Mouse (Mus musculus): ENCODE measurements around the gene A430078G23Rik. TPM values are rescaled to one million over a fixed set of nuclear protein-coding genes. Genes with fewer than 3 reads are reported as not detected.

Gene A430078G23Rik
- polyA plus RNA-seq, 1 experiment from 2014 or later, result 0.05 TPM

DNA sequence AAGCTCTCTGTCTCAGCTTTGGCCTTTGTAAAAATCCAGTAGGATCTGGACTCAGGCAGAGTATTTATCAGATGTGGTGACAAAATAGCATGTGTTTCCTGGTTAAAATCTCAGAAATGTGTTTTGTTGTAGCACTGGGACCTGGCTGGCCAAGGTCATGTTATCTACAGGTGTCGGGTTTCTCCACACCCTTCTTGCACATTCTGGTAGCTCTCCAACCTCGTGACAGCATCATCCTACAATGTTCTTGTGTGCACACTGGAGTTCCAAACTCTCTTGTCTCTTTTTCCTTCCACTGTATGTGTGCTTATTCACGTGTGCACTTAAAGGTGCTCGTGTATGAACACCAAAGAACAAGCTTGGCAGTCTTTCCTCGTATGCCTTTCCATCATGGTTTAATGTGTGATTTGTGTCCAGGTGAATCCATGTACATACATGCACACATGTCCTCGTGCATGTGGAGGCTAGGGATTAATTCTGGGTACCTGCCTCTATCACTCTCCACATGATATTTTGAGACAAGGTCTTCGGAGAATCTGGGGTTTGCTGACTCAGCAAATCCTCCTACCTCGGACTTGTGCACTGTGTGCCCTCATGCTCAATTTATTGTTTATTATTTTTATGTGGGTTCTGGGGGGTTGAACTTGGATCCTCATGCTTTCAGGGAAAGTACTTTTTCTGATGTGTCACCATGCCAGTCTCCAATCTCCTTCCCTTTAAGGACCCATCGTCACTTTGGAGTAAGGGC is 35.5 kb downstream of the A430078G23Rik start:
- H3K9me3 ChIP-seq (replicated peaks; ENCODE audit: low read length), result no peaks in the 10 kb centered on the region
- H3K4me1 ChIP-seq (replicated peaks; ENCODE audit: insufficient read depth, low read length), result no peaks in the 10 kb centered on the region
- no peak overlapping the region for H3K4me3 ChIP-seq (replicated peaks; ENCODE audit: low read depth, low read length)
- no peaks in the 10 kb centered on the region for H3K36me3 ChIP-seq (ENCODE audit: insufficient read depth, low read length)
- WGBS, result 60% methylated on average over 9 of the region's 9 CpGs
- H3K27me3 ChIP-seq (ENCODE audit: insufficient read depth, low read length), result no peaks in the 10 kb centered on the region
- no peak for ATAC-seq (replicated peaks; ENCODE audit: low FRiP score, low read depth)
- no peak overlapping the region for H3K4me2 ChIP-seq (ENCODE audit: low read length)
- no peak for DNase-seq (ENCODE audit: low spot score)
- TF ChIP-seq CTCF (IDR thresholded peaks at IDR 0.05; ENCODE audit: low read depth), result no peak
- no peak overlapping the region for H3K9ac ChIP-seq (ENCODE audit: low read depth, low read length)
- no peak overlapping the region for H3K27ac ChIP-seq

GRCm38 (mm10) chr8:3389506-3389905 is 36.3 kb downstream of the A430078G23Rik start:
- Histone ChIP-seq H3K27ac (no peak overlapping the region), H3K27me3 (ENCODE audit: insufficient read depth, low read length) (no peaks in the 10 kb centered on the region), H3K9ac (ENCODE audit: low read depth, low read length) (no peak overlapping the region), H3K9me3 (replicated peaks; ENCODE audit: low read length) (no peaks in the 10 kb centered on the region), H3K4me3 (replicated peaks; ENCODE audit: low read depth, low read length) (no peak overlapping the region), H3K4me1 (replicated peaks; ENCODE audit: insufficient read depth, low read length) (0 out of 2 replicates have a peak, but pooled peaks cover 2% of the 10 kb centered on the region), H3K4me2 (ENCODE audit: low read length) (no peak overlapping the region), H3K36me3 (ENCODE audit: insufficient read depth, low read length) (no peaks in the 10 kb centered on the region)
- DNase-seq (ENCODE audit: low spot score) (no peak), ATAC-seq (replicated peaks; ENCODE audit: low FRiP score, low read depth) (no peak)
- WGBS, result 97% methylated on average over 1 of the region's 1 CpGs
- no peak for TF ChIP-seq CTCF (IDR thresholded peaks at IDR 0.05; ENCODE audit: low read depth)

DNA sequence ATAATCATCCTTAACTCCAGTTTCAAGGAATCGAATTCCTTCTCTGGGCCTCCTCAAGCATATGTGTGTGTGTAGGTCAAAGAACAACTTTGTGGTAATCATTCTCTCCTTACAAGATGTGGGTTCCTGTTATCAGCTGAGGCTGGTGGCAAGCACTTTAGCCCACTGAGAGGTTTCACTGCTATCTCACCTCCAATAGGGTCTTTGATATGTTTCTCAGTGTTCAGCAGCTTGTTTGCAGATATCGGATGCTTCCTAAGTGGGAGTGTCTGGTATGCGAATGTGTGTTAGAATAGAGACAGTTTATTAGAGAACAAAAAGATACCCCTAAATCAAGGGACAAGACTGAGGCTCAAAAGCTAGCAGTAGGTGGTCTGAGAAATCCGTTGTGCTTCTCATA is 39.1 kb downstream of the A430078G23Rik start:
- Histone ChIP-seq H3K4me3 (replicated peaks; ENCODE audit: low read depth, low read length) (peak overlapping the region; percentile 87), H3K27ac (0 out of 2 replicates have a peak overlapping the region, but pooled peaks have one; percentile 75), H3K36me3 (ENCODE audit: insufficient read depth, low read length) (no peaks in the 10 kb centered on the region), H3K4me1 (replicated peaks; ENCODE audit: insufficient read depth, low read length) (peaks cover 9% of the 10 kb centered on the region), H3K27me3 (ENCODE audit: insufficient read depth, low read length) (no peaks in the 10 kb centered on the region), H3K4me2 (ENCODE audit: low read length) (peak overlapping the region; percentile 88), H3K9me3 (replicated peaks; ENCODE audit: low read length) (no peaks in the 10 kb centered on the region), H3K9ac (ENCODE audit: low read depth, low read length) (peak overlapping the region; percentile 82; the same call in 1 of the 2 replicates)
- TF ChIP-seq CTCF (IDR thresholded peaks at IDR 0.05; ENCODE audit: low read depth), result no peak
- DNase-seq (ENCODE audit: low spot score) (no peak), ATAC-seq (replicated peaks; ENCODE audit: low FRiP score, low read depth) (no peak)
- 40% methylated on average over 4 of the region's 4 CpGs for WGBS

DNA sequence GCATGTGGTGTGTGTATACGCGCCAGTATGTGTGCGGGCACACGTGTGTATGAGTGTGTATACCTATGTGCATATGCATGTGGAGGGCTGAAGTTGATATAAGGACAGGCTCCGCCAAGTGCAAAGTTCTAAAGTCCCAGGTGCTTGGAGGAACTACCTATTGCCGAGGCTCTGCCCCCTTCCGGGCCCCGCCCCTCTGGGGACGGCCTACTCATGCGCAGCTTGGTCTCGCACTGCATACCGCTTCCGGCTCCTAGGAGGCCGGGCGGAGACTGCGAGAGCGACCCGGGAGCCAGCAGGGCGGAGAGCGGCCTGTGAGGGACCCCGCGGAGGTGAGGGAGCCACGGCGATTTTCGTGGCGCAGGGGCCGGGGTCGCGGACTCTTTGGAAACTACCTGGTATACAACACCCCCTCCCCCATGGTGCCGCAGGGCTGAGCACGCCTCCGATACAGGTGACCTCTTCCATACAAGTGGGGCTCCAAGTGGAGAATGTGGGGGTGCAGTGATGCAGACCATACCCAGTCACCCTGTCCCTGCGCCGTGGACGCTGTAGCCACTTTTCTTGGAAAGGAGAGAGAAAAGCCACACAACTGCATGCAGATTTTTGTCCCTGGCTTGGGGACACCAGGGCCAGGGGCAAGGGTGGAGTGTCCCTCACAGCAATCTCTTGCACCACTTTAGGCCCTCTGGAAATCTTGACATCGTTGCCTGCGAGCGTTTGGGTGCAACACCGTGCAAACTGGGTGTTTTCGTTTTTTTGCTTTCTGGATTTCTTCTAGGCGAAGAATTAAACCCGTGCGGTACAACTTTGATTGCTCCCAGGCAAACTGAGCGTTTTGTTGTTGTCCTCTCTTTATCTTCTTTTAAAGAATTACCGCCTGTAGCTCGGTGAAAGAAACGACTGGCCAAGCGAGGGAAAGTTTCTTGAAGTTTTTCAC is 39.8 kb downstream of the A430078G23Rik start, which contains the start of gene Arhgef18:
TSS of gene Arhgef18 (plus strand) at position 236 of the 940 bp plus-strand sequence.
- 1% methylated on average over 48 of the region's 48 CpGs for WGBS
- TF ChIP-seq CTCF (IDR thresholded peaks at IDR 0.05; ENCODE audit: low read depth), result peak; percentile 18; the same call in 1 of the 2 replicates
- no peaks in the 10 kb centered on the region for H3K36me3 ChIP-seq (ENCODE audit: insufficient read depth, low read length)
- H3K4me3 ChIP-seq (replicated peaks; ENCODE audit: low read depth, low read length), result peak within 1 kb of the TSS; percentile 87
- ATAC-seq (replicated peaks; ENCODE audit: low FRiP score, low read depth), result peak; percentile 97
- H3K4me2 ChIP-seq (ENCODE audit: low read length), result peak within 1 kb of the TSS; percentile 88
- no peaks in the 10 kb centered on the region for H3K27me3 ChIP-seq (ENCODE audit: insufficient read depth, low read length)
- no peaks in the 10 kb centered on the region for H3K9me3 ChIP-seq (replicated peaks; ENCODE audit: low read length)
- peak; percentile 92 for DNase-seq (ENCODE audit: low spot score)
- H3K27ac ChIP-seq, result peak within 1 kb of the TSS; percentile 75
- peak within 1 kb of the TSS; percentile 82 for H3K9ac ChIP-seq (ENCODE audit: low read depth, low read length)
- peaks cover 9% of the 10 kb centered on the region for H3K4me1 ChIP-seq (replicated peaks; ENCODE audit: insufficient read depth, low read length)

GRCm38 (mm10) chr8:3394600-3394999 is 41.4 kb downstream of the A430078G23Rik start:
- H3K4me3 ChIP-seq (replicated peaks; ENCODE audit: low read depth, low read length), result peak overlapping the region; percentile 87; the same call in 1 of the 2 replicates

DNA sequence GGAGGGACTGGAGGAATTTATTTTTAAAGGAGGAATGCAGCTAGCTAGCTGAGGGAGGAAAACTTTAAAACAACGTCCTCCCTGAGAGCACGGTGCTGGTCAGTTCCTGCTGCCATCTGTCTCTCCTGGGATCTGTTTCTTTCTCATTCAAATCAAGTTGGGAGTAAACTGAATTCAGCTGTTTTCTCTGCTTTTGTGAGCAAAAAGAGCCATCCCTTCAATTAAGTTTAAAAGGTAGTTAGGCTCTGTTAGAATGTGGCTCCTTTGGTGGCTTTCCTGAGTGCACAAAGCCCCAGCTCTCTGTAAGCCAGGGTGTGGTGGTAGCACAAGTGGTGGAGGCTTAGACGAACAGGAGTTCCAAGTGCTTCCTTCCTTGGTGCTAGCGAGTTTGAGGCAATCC is 42.0 kb downstream of the A430078G23Rik start:
- no peak for TF ChIP-seq CTCF (IDR thresholded peaks at IDR 0.05; ENCODE audit: low read depth)
- peaks cover 9% of the 10 kb centered on the region for H3K4me1 ChIP-seq (replicated peaks; ENCODE audit: insufficient read depth, low read length)
- no peaks in the 10 kb centered on the region for H3K36me3 ChIP-seq (ENCODE audit: insufficient read depth, low read length)
- 28% methylated on average over 4 of the region's 4 CpGs for WGBS
- DNase-seq (ENCODE audit: low spot score) (no peak), ATAC-seq (replicated peaks; ENCODE audit: low FRiP score, low read depth) (no peak)
- no peak overlapping the region for H3K4me3 ChIP-seq (replicated peaks; ENCODE audit: low read depth, low read length)
- H3K4me2 ChIP-seq (ENCODE audit: low read length), result peak overlapping the region; percentile 88
- no peaks in the 10 kb centered on the region for H3K9me3 ChIP-seq (replicated peaks; ENCODE audit: low read length)
- peak overlapping the region; percentile 75 for H3K27ac ChIP-seq
- peak overlapping the region; percentile 37; the same call in 1 of the 2 replicates for H3K9ac ChIP-seq (ENCODE audit: low read depth, low read length)
- H3K27me3 ChIP-seq (ENCODE audit: insufficient read depth, low read length), result no peaks in the 10 kb centered on the region

More at GRCm38 (mm10) chr8:3394600-3394999, 41.4 kb downstream of the A430078G23Rik start:
- peak overlapping the region; percentile 88 for H3K4me2 ChIP-seq (ENCODE audit: low read length)
- no peaks in the 10 kb centered on the region for H3K9me3 ChIP-seq (replicated peaks; ENCODE audit: low read length)
- H3K9ac ChIP-seq (ENCODE audit: low read depth, low read length), result peak overlapping the region; percentile 37; the same call in 1 of the 2 replicates
- DNase-seq (ENCODE audit: low spot score) (no peak), ATAC-seq (replicated peaks; ENCODE audit: low FRiP score, low read depth) (no peak)
- H3K27me3 ChIP-seq (ENCODE audit: insufficient read depth, low read length), result no peaks in the 10 kb centered on the region
- peak overlapping the region; percentile 75 for H3K27ac ChIP-seq
- TF ChIP-seq CTCF (IDR thresholded peaks at IDR 0.05; ENCODE audit: low read depth), result no peak
- peaks cover 9% of the 10 kb centered on the region for H3K4me1 ChIP-seq (replicated peaks; ENCODE audit: insufficient read depth, low read length)
- WGBS, result 29% methylated on average over 6 of the region's 6 CpGs
- H3K36me3 ChIP-seq (ENCODE audit: insufficient read depth, low read length), result no peaks in the 10 kb centered on the region
